Mouse (Mus musculus) forelimb bud, embryonic 11.5 days (tissue): Measurements from ENCODE around the gene 6430550D23Rik.
"Not testable (repeated sequence)": the region's sequence is repeated elsewhere in the genome, so short reads cannot be mapped to it uniquely, and the experiment has no call there.

Experiments
- DNase-seq: peaks from one replicate; pipeline ENCODE4 v3.0.0-alpha.2; 2012; ENCODE audit warnings: low read depth, low spot score

The 6430550D23Rik gene

DNA sequence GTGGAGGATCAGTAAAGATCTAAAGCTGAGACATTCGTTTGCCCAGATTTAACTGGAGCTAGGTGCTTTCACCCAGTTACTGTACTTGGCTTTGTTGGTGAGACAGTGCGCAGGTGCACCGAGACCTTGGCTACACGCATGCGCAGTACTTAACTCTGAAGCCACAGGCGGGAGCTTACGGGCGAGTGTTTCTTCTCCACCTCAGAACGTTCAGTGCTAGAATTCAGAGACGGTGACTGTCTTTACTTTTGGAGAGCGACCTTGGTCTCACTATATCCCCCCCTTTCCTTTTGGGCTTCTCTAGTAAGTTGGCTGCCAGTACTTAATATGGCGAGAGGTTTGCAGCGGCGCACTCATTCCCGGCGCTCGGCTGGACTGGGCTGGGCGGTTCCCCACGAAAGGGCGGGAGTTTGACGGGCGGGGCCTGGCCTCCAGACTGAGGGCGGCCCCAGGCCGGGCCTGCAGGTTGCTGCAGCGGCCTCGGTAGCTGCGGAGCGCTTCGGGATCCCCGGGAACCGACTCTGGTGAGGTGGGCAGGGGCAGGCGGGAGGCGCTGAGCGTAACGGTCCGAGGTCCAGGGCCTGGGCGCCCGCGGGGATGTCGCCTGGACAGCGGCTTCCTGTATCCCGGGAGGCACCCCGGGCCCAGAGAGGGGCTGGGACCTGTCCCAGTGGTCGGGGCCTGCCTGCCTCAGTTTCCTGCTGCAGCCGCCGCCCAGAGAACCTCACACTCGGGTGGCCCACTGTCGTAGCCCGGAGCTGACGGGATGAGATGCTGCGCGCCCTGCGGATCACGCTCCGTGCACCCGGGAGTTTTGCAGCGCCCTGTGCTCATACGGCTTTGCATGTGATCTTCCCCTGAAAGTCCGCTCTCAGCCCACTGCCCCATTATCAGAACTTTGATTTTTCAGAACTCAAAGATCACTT lies 51.4 kb downstream of the 6430550D23Rik start, which contains the start of gene Cep250:
Gene Cep250, plus strand, starts transcription at position 325 of the 926 bp plus-strand sequence.
- peak; percentile 92 for DNase-seq

GRCm38 (mm10) chr2:155952006-155952405 lies 55.8 kb downstream of the 6430550D23Rik start:
- peak; percentile 63 for DNase-seq

- peak; percentile 76 for DNase-seq
These were observed 58.4 kb downstream of the 6430550D23Rik start for GRCm38 (mm10) chr2:155949362-155949761.

GRCm38 (mm10) chr2:155947390-155948002 lies 60.3 kb downstream of the 6430550D23Rik start:
- no peak for DNase-seq

DNA sequence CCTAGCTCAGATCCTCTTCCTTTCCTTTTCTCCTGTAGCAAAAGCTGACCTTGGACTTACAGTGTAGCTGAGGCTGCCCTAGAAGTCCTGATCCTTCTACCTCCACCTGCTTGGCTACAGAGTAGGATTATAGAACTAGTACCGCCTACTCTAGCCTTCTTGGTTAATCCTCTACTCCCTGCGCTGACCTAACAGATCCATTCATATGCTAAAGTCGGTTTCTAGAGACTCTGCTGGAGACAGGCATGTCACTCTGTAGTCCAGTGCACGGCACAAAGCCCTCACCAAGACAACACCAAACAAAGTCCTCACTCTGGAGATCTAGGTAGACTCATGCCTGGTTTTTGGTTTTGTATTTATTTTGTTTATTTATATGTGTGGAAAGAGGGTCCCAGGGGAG lies 61.3 kb downstream of the 6430550D23Rik start:
- no peak for DNase-seq

DNA sequence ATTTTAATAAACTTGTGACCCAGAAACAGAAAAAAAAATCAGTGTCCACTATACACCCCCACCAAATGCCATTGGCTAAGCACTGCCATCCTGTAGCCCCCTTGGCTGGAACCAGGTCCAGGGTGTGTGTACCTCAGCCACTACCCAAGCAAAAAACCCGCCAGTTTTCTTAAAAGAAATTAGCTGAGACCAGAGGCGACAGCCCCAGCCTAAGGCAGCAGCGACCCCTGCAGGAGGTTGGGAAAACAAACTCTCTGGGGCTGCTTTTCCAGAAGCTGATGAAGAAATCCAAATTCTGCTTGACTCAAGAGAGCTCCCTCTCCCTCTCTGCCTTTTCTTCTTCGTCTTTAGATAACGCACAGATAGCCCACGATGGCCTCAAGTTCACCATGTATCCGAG lies 61.7 kb downstream of the 6430550D23Rik start:
- peak; percentile 76 for DNase-seq

DNA sequence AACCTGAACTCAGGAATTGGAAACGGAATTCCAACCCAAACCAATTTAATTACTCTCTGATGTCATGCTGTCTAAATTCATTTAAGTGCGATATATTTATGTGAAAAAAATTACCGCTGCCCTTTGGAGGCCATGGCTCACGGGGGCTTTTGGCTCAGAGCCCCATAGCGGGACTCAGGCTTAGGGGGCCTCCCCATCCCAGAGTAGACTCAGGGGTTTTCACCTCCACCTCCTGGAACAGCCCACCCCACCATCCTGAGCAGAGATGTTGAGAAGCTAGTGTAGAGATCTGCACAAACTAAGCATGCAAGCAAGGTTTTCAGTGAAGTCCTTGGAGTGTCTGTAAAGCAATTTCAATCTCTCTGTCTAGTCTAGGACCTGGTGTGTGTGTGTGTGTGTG lies 62.2 kb downstream of the 6430550D23Rik start:
- DNase-seq, result no peak

DNA sequence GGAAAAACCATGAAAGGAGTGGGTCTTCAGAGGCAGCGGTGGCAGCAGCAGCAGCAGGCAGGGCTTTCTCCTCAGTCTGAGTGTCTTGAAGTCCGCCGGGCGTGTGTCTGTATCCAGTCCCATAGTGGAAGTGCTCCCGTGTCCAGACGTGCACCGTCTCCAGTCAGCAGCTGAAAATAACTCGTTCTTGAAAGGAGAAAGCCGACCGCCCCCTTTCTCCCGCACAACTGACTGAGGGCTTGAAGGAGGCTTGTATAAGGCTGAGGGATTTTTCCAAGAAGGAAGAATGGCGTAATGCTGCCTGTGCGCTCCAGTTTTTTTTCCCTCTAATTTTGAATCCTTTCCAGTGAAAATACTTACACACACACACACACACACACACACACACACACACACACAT lies 62.7 kb downstream of the 6430550D23Rik start, which contains the start of gene Gdf5:
Gene Gdf5, minus strand, starts transcription at position 244 of the 400 bp plus-strand sequence.
- no peak for DNase-seq

GRCm38 (mm10) chr2:155944685-155945084 lies 63.1 kb downstream of the 6430550D23Rik start:
- DNase-seq, result no peak

DNA sequence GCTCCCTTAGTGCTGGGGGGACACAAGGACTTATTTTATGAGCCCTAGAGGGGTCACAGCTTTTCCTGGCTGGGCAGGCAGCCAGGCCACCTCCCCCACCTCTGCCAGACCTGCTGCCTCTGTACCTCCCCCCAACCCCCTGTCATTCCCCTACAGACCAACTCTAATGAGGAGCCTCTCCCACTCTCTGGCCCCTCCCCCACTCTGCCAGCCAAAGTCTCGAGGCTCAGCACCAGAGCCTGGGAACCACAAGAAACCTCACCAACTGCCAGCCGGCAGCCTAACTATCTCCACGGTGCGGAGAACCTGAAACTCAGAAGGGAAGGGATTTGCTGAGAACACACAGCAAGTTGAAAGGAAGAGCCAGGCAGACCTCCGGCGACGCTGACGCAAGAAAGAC lies 64.3 kb downstream of the 6430550D23Rik start:
- DNase-seq, result peak; percentile 71

GRCm38 (mm10) chr2:155941697-155942442 lies 65.9 kb downstream of the 6430550D23Rik start:
- DNase-seq, result no peak

GRCm38 (mm10) chr2:155940681-155941080 lies 67.1 kb downstream of the 6430550D23Rik start, which contains the start of gene Gm15557:
Gene Gm15557, plus strand, starts transcription at chr2:155940728.
- DNase-seq, result no peak

DNA sequence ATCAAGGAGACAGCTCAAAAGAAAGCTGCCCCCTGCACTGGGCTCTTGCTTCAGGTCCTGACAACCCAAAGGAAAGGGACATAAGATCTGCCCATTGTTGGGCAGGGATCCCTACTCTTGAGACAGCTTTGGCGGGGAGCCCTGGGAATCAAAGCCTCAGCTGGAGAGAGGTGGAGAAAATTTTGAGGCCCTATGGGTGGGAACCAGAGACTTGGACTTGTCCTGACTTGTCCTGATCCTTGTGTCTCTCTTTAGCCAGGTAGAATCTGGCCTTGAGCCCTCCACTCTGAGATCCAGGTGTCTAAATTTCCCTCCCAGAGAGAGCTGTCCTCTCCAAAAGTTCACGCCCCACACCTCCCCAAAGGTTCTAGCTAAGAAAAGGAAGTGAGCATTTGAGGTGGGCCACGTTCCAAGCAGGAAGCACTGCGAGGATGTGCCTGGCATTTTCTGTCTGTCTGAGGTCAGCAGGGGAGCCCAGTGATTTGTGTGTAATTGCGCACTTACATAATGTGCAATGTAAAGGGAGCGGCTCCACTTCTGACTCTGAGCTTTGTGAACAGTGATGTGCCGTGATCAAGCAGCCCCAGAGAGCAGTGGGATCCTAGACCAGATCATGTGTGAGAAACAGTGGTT lies 67.8 kb downstream of the 6430550D23Rik start:
- DNase-seq, result no peak

DNA sequence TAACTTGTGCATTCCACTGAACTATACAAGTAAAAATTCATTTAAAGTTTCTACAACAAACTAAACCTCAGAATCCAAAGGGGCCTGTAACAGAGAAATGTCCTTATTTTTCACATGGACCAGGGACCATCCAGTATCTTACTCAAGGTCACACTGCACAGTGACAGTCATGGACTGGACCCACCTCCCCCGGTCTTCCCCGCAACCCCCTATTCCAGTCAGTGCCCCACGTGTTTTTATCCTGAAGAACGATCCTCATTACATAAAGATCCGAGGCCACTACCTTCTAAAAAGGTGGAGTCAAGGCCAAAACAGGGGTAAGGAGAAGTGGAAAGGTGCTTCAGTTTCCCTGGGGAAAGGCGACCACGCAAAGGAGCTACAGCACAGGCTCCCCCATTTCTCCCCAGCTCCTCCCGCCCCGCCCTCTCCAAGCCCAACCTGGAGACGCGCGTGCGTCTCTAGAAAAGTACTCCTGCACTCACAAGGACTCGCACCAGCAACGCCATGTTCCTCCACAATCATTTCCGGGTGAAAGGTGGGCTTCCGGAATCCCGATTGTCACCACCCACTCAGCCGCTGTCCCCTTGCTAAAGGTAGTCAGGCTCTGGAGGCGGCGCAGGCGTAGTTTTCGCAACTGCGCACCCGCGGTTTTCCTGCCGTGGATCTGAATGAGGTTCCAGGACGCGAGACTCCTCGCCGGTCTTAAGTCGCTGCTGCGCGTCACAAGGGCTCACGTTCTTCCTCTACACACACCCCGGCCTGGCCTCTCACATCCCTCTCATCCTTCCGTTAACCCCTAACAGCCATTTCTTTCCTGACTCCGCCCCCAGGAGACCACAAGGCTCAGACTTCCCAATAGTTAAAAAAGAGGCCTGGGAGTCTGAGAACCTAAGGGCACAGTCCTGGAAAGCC lies 78.0 kb downstream of the 6430550D23Rik start, which contains the start of gene Uqcc1:
Gene Uqcc1, minus strand, starts transcription at position 780 of the 912 bp plus-strand sequence.
- peak; percentile 92 for DNase-seq

DNA sequence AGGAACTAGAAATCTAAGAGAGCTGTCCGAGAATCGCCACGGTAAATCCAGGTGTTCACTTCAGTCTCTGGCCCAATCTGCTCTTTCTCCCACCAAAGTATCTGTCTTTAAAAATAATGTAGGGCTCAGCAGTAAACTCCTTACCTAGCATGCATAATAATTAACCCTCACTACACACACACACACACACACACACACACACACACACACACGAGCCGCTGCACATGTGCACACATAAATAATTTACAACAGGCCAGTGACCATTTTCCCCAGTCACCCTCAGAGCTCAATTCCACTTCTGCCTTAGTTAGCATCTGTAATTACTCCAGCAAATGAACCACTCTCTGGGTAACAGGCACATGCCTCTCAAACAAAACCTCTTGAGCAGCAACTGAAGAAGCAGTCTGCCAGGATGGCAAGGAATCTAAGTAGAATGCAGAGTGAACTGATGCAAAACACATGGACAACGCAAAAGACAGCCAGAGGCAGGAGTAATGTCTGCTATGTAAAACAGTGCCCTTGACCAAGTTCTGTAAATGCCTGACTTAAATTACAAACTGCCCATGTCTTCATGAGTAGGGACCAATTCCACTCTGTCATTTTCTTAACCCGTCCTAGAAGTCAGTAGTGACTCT lies 78.9 kb downstream of the 6430550D23Rik start:
- DNase-seq, result no peak

DNA sequence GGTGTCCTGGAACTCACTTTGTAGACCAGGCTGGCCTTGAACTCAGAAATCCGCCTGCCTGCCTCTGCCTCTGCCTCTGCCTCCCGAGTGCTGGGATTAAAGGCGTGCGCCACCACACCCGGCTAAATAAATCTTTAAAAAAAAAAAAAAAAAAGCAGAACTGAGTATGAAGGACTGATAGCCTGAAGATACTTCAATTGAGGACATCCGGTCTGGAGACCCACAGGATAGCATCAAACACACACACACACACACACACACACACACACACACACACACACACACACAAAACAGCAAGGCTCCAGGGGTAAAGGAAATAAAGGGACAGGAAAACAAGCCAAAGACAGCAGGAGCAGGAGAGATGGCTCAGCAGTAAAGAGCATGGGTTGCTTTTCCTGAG lies 82.6 kb downstream of the 6430550D23Rik start:
- DNase-seq, result not testable (repeated sequence)
